Mouse (Mus musculus) embryonic facial prominence, embryonic 12.5 days (tissue): ENCODE data around the gene Cbln3. TPM values are rescaled to one million over a fixed set of nuclear protein-coding genes. Genes with fewer than 3 reads are reported as not detected.

Experiments used
- ATAC-seq: fragments of 200-750 bp; cut with Nextera tagmentation; 2 replicates; pipeline ENCODE4 v1.8.0; 2017; ENCODE audit not compliant: insufficient number of reproducible peaks, insufficient read depth, low FRiP score, low TSS enrichment
- H3K27ac ChIP-seq: fragments of 300-500 bp; sonication (generic); 2 replicates; pipeline ENCODE4 v1.5.1; 2016; ENCODE audit warnings: mild to moderate bottlenecking
- H3K27me3 ChIP-seq: fragments of 300-500 bp; sonication (generic); 2 replicates; pipeline ENCODE4 v1.6.1; 2016; ENCODE audit warnings: mild to moderate bottlenecking, moderate library complexity
- H3K36me3 ChIP-seq: fragments of 300-500 bp; sonication (generic); 2 replicates; pipeline ENCODE4 v1.6.1; 2016; ENCODE audit warnings: mild to moderate bottlenecking
- H3K4me1 ChIP-seq: fragments of 300-500 bp; sonication (generic); 2 replicates; pipeline ENCODE4 v1.6.1; 2016
- H3K4me2 ChIP-seq: fragments of 300-500 bp; sonication (generic); replicated peaks from 2 replicates; pipeline ENCODE4 v1.6.1; 2016; ENCODE audit warnings: mild to moderate bottlenecking, moderate library complexity
- H3K4me3 ChIP-seq: fragments of 300-500 bp; sonication (generic); 2 replicates; pipeline ENCODE4 v1.5.1; 2016; ENCODE audit warnings: mild to moderate bottlenecking
- H3K9ac ChIP-seq: fragments of 300-500 bp; sonication (generic); 2 replicates; pipeline ENCODE4 v1.6.1; 2016; ENCODE audit warnings: mild to moderate bottlenecking, moderate library complexity
- H3K9me3 ChIP-seq: fragments of 300-500 bp; sonication (generic); 2 replicates; pipeline ENCODE4 v1.6.1; 2016; ENCODE audit warnings: mild to moderate bottlenecking, moderate library complexity
- WGBS: fragments of 180-500 bp; shearing (Covaris S2); methylation state at CpG from one replicate; pipeline ENCODE4 v1.1.7; 2016; 5-methylcytosine and 5-hydroxymethylcytosine counted together
- polyA plus RNA-seq: library from polyadenylated mRNA; unstranded; fragments of >200 nt; fragmentation: Nextera tagmentation; extraction: Ambion mirVana; gene quantifications from 2 replicates; pipeline ENCODE4 v1.2.1, GENCODE M21; 2016

The Cbln3 gene
- polyA plus RNA-seq, 1 experiment from 2014 or later, result 0.28 TPM

GRCm38 (mm10) chr14:55840853-55841366, 43.3 kb downstream of the Cbln3 start:
- H3K9me3 ChIP-seq, result no peaks in the 10 kb centered on the region
- no peak overlapping the region for H3K4me2 ChIP-seq
- H3K4me3 ChIP-seq, result no peak overlapping the region
- peaks cover 5% of the 10 kb centered on the region for H3K4me1 ChIP-seq
- no peaks in the 10 kb centered on the region for H3K36me3 ChIP-seq
- no peak for ATAC-seq
- no peak overlapping the region for H3K27ac ChIP-seq
- no peaks in the 10 kb centered on the region for H3K27me3 ChIP-seq
- H3K9ac ChIP-seq, result no peak overlapping the region
- WGBS, result 78% methylated on average over 4 of the region's 4 CpGs

GRCm38 (mm10) chr14:55838740-55839139, 45.5 kb downstream of the Cbln3 start:
- no peak overlapping the region for H3K27ac ChIP-seq
- H3K4me2 ChIP-seq, result no peak overlapping the region
- no peak overlapping the region for H3K4me3 ChIP-seq
- 0 out of 2 replicates have a peak, but pooled peaks cover 3% of the 10 kb centered on the region for H3K36me3 ChIP-seq
- peaks cover 21% of the 10 kb centered on the region for H3K4me1 ChIP-seq
- no peaks in the 10 kb centered on the region for H3K27me3 ChIP-seq
- no peak for ATAC-seq
- 88% methylated on average over 4 of the region's 4 CpGs for WGBS
- no peaks in the 10 kb centered on the region for H3K9me3 ChIP-seq
- H3K9ac ChIP-seq, result no peak overlapping the region

GRCm38 (mm10) chr14:55838312-55838711, 45.9 kb downstream of the Cbln3 start:
- H3K36me3 ChIP-seq, result 0 out of 2 replicates have a peak, but pooled peaks cover 8% of the 10 kb centered on the region
- H3K9ac ChIP-seq, result no peak overlapping the region
- no peaks in the 10 kb centered on the region for H3K27me3 ChIP-seq
- H3K27ac ChIP-seq, result no peak overlapping the region
- peaks cover 21% of the 10 kb centered on the region for H3K4me1 ChIP-seq
- no peak overlapping the region for H3K4me3 ChIP-seq
- H3K4me2 ChIP-seq, result no peak overlapping the region
- no peak for ATAC-seq
- WGBS, result 88% methylated on average over 5 of the region's 5 CpGs
- no peaks in the 10 kb centered on the region for H3K9me3 ChIP-seq

GRCm38 (mm10) chr14:55834808-55835533, 49.2 kb downstream of the Cbln3 start:
- ATAC-seq, result no peak
- Histone ChIP-seq H3K9me3 (no peaks in the 10 kb centered on the region), H3K36me3 (peaks cover 36% of the 10 kb centered on the region), H3K4me3 (no peak overlapping the region), H3K4me2 (no peak overlapping the region), H3K27ac (peak overlapping the region; percentile 60), H3K4me1 (peaks cover 28% of the 10 kb centered on the region), H3K27me3 (no peaks in the 10 kb centered on the region), H3K9ac (no peak overlapping the region)
- 60% methylated on average over 5 of the region's 5 CpGs for WGBS

- Histone ChIP-seq H3K9ac (no peak overlapping the region), H3K4me2 (no peak overlapping the region), H3K36me3 (peaks cover 55% of the 10 kb centered on the region), H3K4me3 (no peak overlapping the region), H3K27ac (no peak overlapping the region), H3K9me3 (no peaks in the 10 kb centered on the region), H3K27me3 (no peaks in the 10 kb centered on the region), H3K4me1 (peaks cover 46% of the 10 kb centered on the region)
- 81% methylated on average over 4 of the region's 4 CpGs for WGBS
- ATAC-seq, result no peak
Measured at GRCm38 (mm10) chr14:55833126-55833525, 51.1 kb downstream of the Cbln3 start.

GRCm38 (mm10) chr14:55830331-55830730, 53.9 kb downstream of the Cbln3 start:
- peaks cover 50% of the 10 kb centered on the region for H3K4me1 ChIP-seq
- peaks cover 68% of the 10 kb centered on the region for H3K36me3 ChIP-seq
- no peaks in the 10 kb centered on the region for H3K9me3 ChIP-seq
- H3K27me3 ChIP-seq, result no peaks in the 10 kb centered on the region
- no peak overlapping the region for H3K9ac ChIP-seq
- no peak overlapping the region for H3K27ac ChIP-seq
- H3K4me3 ChIP-seq, result no peak overlapping the region
- no peak for ATAC-seq
- 0 out of 2 replicates have a peak overlapping the region, but pooled peaks have one; percentile 3 for H3K4me2 ChIP-seq
- WGBS, result 71% methylated on average over 4 of the region's 4 CpGs

GRCm38 (mm10) chr14:55829854-55830253, 54.3 kb downstream of the Cbln3 start:
- Histone ChIP-seq H3K9me3 (no peaks in the 10 kb centered on the region), H3K4me3 (no peak overlapping the region), H3K36me3 (peaks cover 68% of the 10 kb centered on the region), H3K9ac (no peak overlapping the region), H3K27ac (0 out of 2 replicates have a peak overlapping the region, but pooled peaks have one; percentile 23), H3K4me1 (peaks cover 46% of the 10 kb centered on the region), H3K27me3 (no peaks in the 10 kb centered on the region), H3K4me2 (no peak overlapping the region)
- ATAC-seq, result no peak
- 89% methylated on average over 16 of the region's 16 CpGs for WGBS

Other genes with a start within 250 kb of the Cbln3 start
- gene Ipo4, start 248.4 kb downstream of the Cbln3 start, polyA plus RNA-seq, result 99.8 and 117 TPM in 2 replicates
- 0.87 and 3.0 TPM in 2 replicates for gene Gm49378, start 246.5 kb downstream of the Cbln3 start, polyA plus RNA-seq
- gene Tm9sf1, start 240.6 kb downstream of the Cbln3 start, polyA plus RNA-seq, result 102 TPM in 2 replicates
- gene Tssk4, start 234.2 kb downstream of the Cbln3 start, polyA plus RNA-seq, result 0.55 and 0.97 TPM in 2 replicates
- gene Mdp1, start 223.9 kb downstream of the Cbln3 start, polyA plus RNA-seq, result 64.9 and 66.4 TPM in 2 replicates
- 74.7 and 78.3 TPM in 2 replicates for gene Gmpr2, start 212.5 kb downstream of the Cbln3 start, polyA plus RNA-seq
- 585 and 596 TPM in 2 replicates for gene Nedd8, start 212.3 kb downstream of the Cbln3 start, polyA plus RNA-seq
- 54.1 and 54.2 TPM in 2 replicates for gene Tinf2, start 202.6 kb downstream of the Cbln3 start, polyA plus RNA-seq
- gene Tgm1, start 170.5 kb downstream of the Cbln3 start, polyA plus RNA-seq, result 1.6 and 1.7 TPM in 2 replicates
- gene Rabggta, start 162.1 kb downstream of the Cbln3 start, polyA plus RNA-seq, result 27.8 and 30.3 TPM in 2 replicates
- 81.5 and 86.7 TPM in 2 replicates for gene Dhrs1, start 138.7 kb downstream of the Cbln3 start, polyA plus RNA-seq
- gene Nop9, start 138.7 kb downstream of the Cbln3 start, polyA plus RNA-seq, result 51.0 and 57.3 TPM in 2 replicates
- 0.19 and 0.50 TPM in 2 replicates for gene Cideb, start 125.9 kb downstream of the Cbln3 start, polyA plus RNA-seq
- gene Ltb4r2, start 123.0 kb downstream of the Cbln3 start, polyA plus RNA-seq, result 0.55 and 0.60 TPM in 2 replicates
- 0.48 and 0.60 TPM in 2 replicates for gene Ltb4r1, start 118.4 kb downstream of the Cbln3 start, polyA plus RNA-seq
- gene Adcy4, start 100.3 kb downstream of the Cbln3 start, polyA plus RNA-seq, result 21.3 and 24.2 TPM in 2 replicates
- gene Ripk3, start 95.5 kb downstream of the Cbln3 start, polyA plus RNA-seq, result 45.5 and 50.3 TPM in 2 replicates
- 154 and 161 TPM in 2 replicates for gene Nfatc4, start 61.2 kb downstream of the Cbln3 start, polyA plus RNA-seq
- gene Nynrin, start 30.4 kb downstream of the Cbln3 start, polyA plus RNA-seq, result 41.4 and 41.7 TPM in 2 replicates
- 31.6 and 31.8 TPM in 2 replicates for gene Khnyn, start 555 bp upstream of the Cbln3 start, polyA plus RNA-seq
- gene Sdr39u1, start 15.9 kb upstream of the Cbln3 start, polyA plus RNA-seq, result 69.9 and 77.7 TPM in 2 replicates
- 0.60 and 0.85 TPM in 2 replicates for gene Cma1, start 60.3 kb upstream of the Cbln3 start, polyA plus RNA-seq
- not detected in 2 replicates for gene Cma2, start 66.6 kb upstream of the Cbln3 start, polyA plus RNA-seq
- not detected in 2 replicates for gene Mcpt1, start 133.6 kb upstream of the Cbln3 start, polyA plus RNA-seq
- gene Mcpt9, start 146.1 kb upstream of the Cbln3 start, polyA plus RNA-seq, result not detected in 2 replicates
- not detected in 2 replicates for gene Mcpt2, start 157.6 kb upstream of the Cbln3 start, polyA plus RNA-seq
- not detected in 2 replicates for gene Mcpt4, start 177.9 kb upstream of the Cbln3 start, polyA plus RNA-seq
- gene Mcpt8, start 200.9 kb upstream of the Cbln3 start, polyA plus RNA-seq, result not detected in 2 replicates
- gene Ctsg, start 218.2 kb upstream of the Cbln3 start, polyA plus RNA-seq, result not detected in 2 replicates
- gene Gzme, start 236.2 kb upstream of the Cbln3 start, polyA plus RNA-seq, result not detected in 2 replicates
- not detected in 2 replicates for gene Gzmd, start 248.2 kb upstream of the Cbln3 start, polyA plus RNA-seq